Comparison of ENCODE assay signal across 13 mouse cellular contexts in the genomic region with DNA sequence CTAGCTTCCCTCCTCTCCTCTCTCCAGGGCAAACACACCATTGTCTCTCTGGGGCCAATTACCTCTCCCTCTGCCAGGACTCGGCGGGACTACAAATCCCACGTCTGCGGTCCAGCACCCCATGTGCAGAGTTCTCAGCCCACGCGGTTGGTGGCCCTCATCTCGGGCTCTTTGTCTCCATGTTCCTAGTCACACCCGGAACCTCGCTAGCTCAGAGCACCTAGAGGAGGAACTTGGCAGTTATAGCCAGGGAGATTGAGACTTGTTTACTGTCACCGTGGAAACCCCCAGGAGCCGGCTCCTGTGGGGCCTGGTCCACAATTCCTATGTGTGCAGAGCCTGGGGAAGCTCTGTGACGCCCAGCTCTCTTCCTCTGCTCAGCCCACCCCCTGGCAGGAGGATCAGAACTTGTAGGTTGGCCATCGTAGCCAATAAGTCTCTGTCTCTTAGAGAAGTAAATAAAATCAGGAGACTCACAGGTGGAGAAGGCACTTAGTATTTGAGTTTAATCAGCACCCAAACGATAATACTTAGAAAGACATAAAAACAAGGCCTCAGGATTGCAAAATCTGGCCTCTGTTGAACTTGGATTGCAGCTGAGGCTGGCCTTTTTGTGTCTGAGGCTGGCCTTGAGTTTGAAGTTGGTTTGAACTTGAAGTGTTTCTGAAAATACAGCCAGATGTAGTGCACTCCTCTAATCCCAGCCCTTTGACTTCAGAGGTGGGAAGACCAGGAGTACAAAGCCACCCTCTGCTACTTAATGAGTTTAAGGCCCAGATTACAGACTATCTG. TPM values are rescaled to one million over a fixed set of nuclear protein-coding genes. Genes with fewer than 3 reads are reported as not detected.
DNase-seq lines count a peak whose midpoint lies in the region; ATAC-seq lines count a peak whose summit lies in the region.
"Had no signal": no experiment of that assay in that cellular context is flagged by ENCODE, and none has a peak within 500 bp of the region (broad histone marks: within the 10 kb centered on the region; RNA-seq: fewer than 3 reads in every experiment).

No protein-coding gene starts in this region.

- no peaks in the 10 kb centered on the region for H3K27me3 ChIP-seq in embryonic facial prominence, embryonic 14.5 days (replicated peaks; ENCODE audit: control insufficient read depth, insufficient read depth, low read length)
- H3K27me3 ChIP-seq in embryonic facial prominence, embryonic 10.5 days (replicated peaks; ENCODE audit: low read depth, poor library complexity, severe bottlenecking): no peaks in the 10 kb centered on the region
- no peaks in the 10 kb centered on the region for H3K27me3 ChIP-seq in midbrain, embryonic 16.5 days (ENCODE audit: control insufficient read depth, insufficient read depth, low read depth, low read length)
- H3K27me3 ChIP-seq: limb, embryonic 12.5 days had no signal

- intact Hi-C loops in gastrocnemius, postnatal 14 days (cut with DNase I; ENCODE audit: low total_unique reads): no loop called here

- H3K4me2 ChIP-seq in embryonic facial prominence, embryonic 14.5 days (ENCODE audit: low read depth, low read length): no peak overlapping the region
- H3K4me2 ChIP-seq in midbrain, embryonic 16.5 days (ENCODE audit: low read length): no peak overlapping the region
- H3K4me2 ChIP-seq: heart, embryonic 11.5 days; limb, embryonic 12.5 days had no signal

- DNase-seq in embryonic facial prominence, embryonic 14.5 days (ENCODE audit: low spot score): no peak
- DNase-seq in embryonic facial prominence, embryonic 10.5 days (ENCODE audit: low spot score): no peak
- DNase-seq in thymus, postnatal 14 days: peak; percentile 38
- no peak for DNase-seq in thymus, postnatal 0 days (ENCODE audit: low spot score)
- DNase-seq in lung, postnatal 36 days: peak; percentile 61
- DNase-seq in cerebellum, adult 18-20 months: no peak
- DNase-seq in gastrocnemius, postnatal 14 days: no peak
- DNase-seq: cerebellum, postnatal 25 days had no signal

- H3K9ac ChIP-seq in embryonic facial prominence, embryonic 14.5 days (ENCODE audit: low read depth, low read length): no peak overlapping the region
- H3K9ac ChIP-seq in midbrain, embryonic 16.5 days (ENCODE audit: low read depth, low read length): no peak overlapping the region
- H3K9ac ChIP-seq: limb, embryonic 12.5 days had no signal

- H3K4me1 ChIP-seq in embryonic facial prominence, embryonic 14.5 days (ENCODE audit: control insufficient read depth, insufficient read depth, low read length): no peaks in the 10 kb centered on the region
- peaks cover 3% of the 10 kb centered on the region; the same call in 1 of the 2 replicates for H3K4me1 ChIP-seq in embryonic facial prominence, embryonic 10.5 days
- H3K4me1 ChIP-seq in midbrain, embryonic 16.5 days (ENCODE audit: control insufficient read depth, insufficient read depth, low read length): no peaks in the 10 kb centered on the region
- H3K4me1 ChIP-seq: limb, embryonic 12.5 days had no signal

- peak; percentile 73 for ATAC-seq in embryonic facial prominence, embryonic 14.5 days (ENCODE audit: low read depth)
- no peak for ATAC-seq in midbrain, embryonic 16.5 days

- H3K36me3 ChIP-seq in embryonic facial prominence, embryonic 14.5 days (ENCODE audit: control insufficient read depth, insufficient read depth, low read length): no peaks in the 10 kb centered on the region
- H3K36me3 ChIP-seq in embryonic facial prominence, embryonic 10.5 days (replicated peaks): no peaks in the 10 kb centered on the region
- H3K36me3 ChIP-seq in midbrain, embryonic 16.5 days (ENCODE audit: control insufficient read depth, insufficient read depth, low read length): no peaks in the 10 kb centered on the region
- H3K36me3 ChIP-seq: limb, embryonic 12.5 days had no signal

- H3K4me3 ChIP-seq in embryonic facial prominence, embryonic 14.5 days (ENCODE audit: low read depth, low read length): no peak overlapping the region
- no peak overlapping the region for H3K4me3 ChIP-seq in embryonic facial prominence, embryonic 10.5 days
- H3K4me3 ChIP-seq in midbrain, embryonic 16.5 days (ENCODE audit: low read depth, low read length): no peak overlapping the region
- H3K4me3 ChIP-seq: limb, embryonic 12.5 days; myocyte had no signal

- WGBS in embryonic facial prominence, embryonic 14.5 days: 60% methylated on average over 14 of the region's 14 CpGs
- 70% methylated on average over 14 of the region's 14 CpGs for WGBS in embryonic facial prominence, embryonic 10.5 days
- 59% methylated on average over 14 of the region's 14 CpGs for WGBS in midbrain, embryonic 16.5 days

- no peaks in the 10 kb centered on the region for H3K9me3 ChIP-seq in embryonic facial prominence, embryonic 14.5 days (ENCODE audit: control insufficient read depth, low read length)
- no peaks in the 10 kb centered on the region for H3K9me3 ChIP-seq in embryonic facial prominence, embryonic 10.5 days
- H3K9me3 ChIP-seq in midbrain, embryonic 16.5 days (replicated peaks; ENCODE audit: control insufficient read depth, low read length, poor library complexity, severe bottlenecking): no peaks in the 10 kb centered on the region
- H3K9me3 ChIP-seq: limb, embryonic 12.5 days had no signal

- no peak overlapping the region for H3K27ac ChIP-seq in embryonic facial prominence, embryonic 14.5 days (replicated peaks; ENCODE audit: low read depth, low read length)
- H3K27ac ChIP-seq in embryonic facial prominence, embryonic 10.5 days (replicated peaks): no peak overlapping the region
- no peak overlapping the region for H3K27ac ChIP-seq in midbrain, embryonic 16.5 days (ENCODE audit: low read length)
- H3K27ac ChIP-seq: limb, embryonic 12.5 days had no signal

RNA-seq across cellular contexts. Expression of a gene that starts 8.6 kb away (rescaled TPM):
- polyA plus RNA-seq in embryonic facial prominence, embryonic 14.5 days (2014; fragmentation: Nextera tagmentation; extraction: Ambion mirVana): 583 and 637 TPM in 2 replicates
- polyA plus RNA-seq in embryonic facial prominence, embryonic 10.5 days (2016; fragmentation: Nextera tagmentation; extraction: Ambion mirVana): 874 and 878 TPM in 2 replicates
- polyA plus RNA-seq in thymus, postnatal 0 days (2015; fragmentation: Nextera tagmentation; extraction: Ambion mirVana): 1,040 and 1,096 TPM in 2 replicates
- 226 and 237 TPM in 2 replicates for polyA plus RNA-seq in midbrain, embryonic 16.5 days (2015; fragmentation: Nextera tagmentation; extraction: Ambion mirVana)
- 100 to 1,000 TPM; 134 to 153 TPM for total RNA-seq in gastrocnemius, postnatal 14 days (2021)

RNA-seq across cellular contexts. Expression of a gene that starts 29.7 kb away (rescaled TPM):
- polyA plus RNA-seq in embryonic facial prominence, embryonic 14.5 days (2014; fragmentation: Nextera tagmentation; extraction: Ambion mirVana): 6.1 and 7.9 TPM in 2 replicates
- 13.1 and 13.6 TPM in 2 replicates for polyA plus RNA-seq in embryonic facial prominence, embryonic 10.5 days (2016; fragmentation: Nextera tagmentation; extraction: Ambion mirVana)
- 6.3 and 7.0 TPM in 2 replicates for polyA plus RNA-seq in thymus, postnatal 0 days (2015; fragmentation: Nextera tagmentation; extraction: Ambion mirVana)
- polyA plus RNA-seq in midbrain, embryonic 16.5 days (2015; fragmentation: Nextera tagmentation; extraction: Ambion mirVana): 16.8 and 17.9 TPM in 2 replicates
- under 1 TPM; 0.40 to 0.51 TPM for total RNA-seq in gastrocnemius, postnatal 14 days (2021)

RNA-seq across cellular contexts. Expression of a gene that starts 45.9 kb away (rescaled TPM):
- 1.2 and 2.8 TPM in 2 replicates for polyA plus RNA-seq in embryonic facial prominence, embryonic 14.5 days (2014; fragmentation: Nextera tagmentation; extraction: Ambion mirVana)
- 2.5 and 3.8 TPM in 2 replicates for polyA plus RNA-seq in embryonic facial prominence, embryonic 10.5 days (2016; fragmentation: Nextera tagmentation; extraction: Ambion mirVana)
- polyA plus RNA-seq in thymus, postnatal 0 days (2015; fragmentation: Nextera tagmentation; extraction: Ambion mirVana): 2.3 TPM in 2 replicates
- polyA plus RNA-seq in midbrain, embryonic 16.5 days (2015; fragmentation: Nextera tagmentation; extraction: Ambion mirVana): 1.8 and 3.5 TPM in 2 replicates
- not detected for total RNA-seq in gastrocnemius, postnatal 14 days (2021)
- polyA plus RNA-seq: large intestine, adult 2 months had no signal

RNA-seq across cellular contexts. Expression of a gene that starts 50.6 kb away (rescaled TPM):
- 116 and 134 TPM in 2 replicates for polyA plus RNA-seq in embryonic facial prominence, embryonic 14.5 days (2014; fragmentation: Nextera tagmentation; extraction: Ambion mirVana)
- polyA plus RNA-seq in embryonic facial prominence, embryonic 10.5 days (2016; fragmentation: Nextera tagmentation; extraction: Ambion mirVana): 115 and 127 TPM in 2 replicates
- 74.3 and 80.9 TPM in 2 replicates for polyA plus RNA-seq in thymus, postnatal 0 days (2015; fragmentation: Nextera tagmentation; extraction: Ambion mirVana)
- polyA plus RNA-seq in midbrain, embryonic 16.5 days (2015; fragmentation: Nextera tagmentation; extraction: Ambion mirVana): 138 and 141 TPM in 2 replicates
- total RNA-seq in gastrocnemius, postnatal 14 days (2021): 10 to 100 TPM; 27.5 to 30.9 TPM

Comparison
In these comparisons a context has a peak if more than half of its experiments do, and no peak if none do; other contexts are left out.
1. DNase-seq: peak in thymus, postnatal 14 days (single experiment) and lung, postnatal 36 days (single experiment); none in embryonic facial prominence, embryonic 14.5 days (single experiment), embryonic facial prominence, embryonic 10.5 days (single experiment), thymus, postnatal 0 days (single experiment), cerebellum, adult 18-20 months (0 of 2) and gastrocnemius, postnatal 14 days (single experiment).